Mouse (Mus musculus) duodenum, adult 2 months (tissue): ENCODE data around the gene Terb1. TPM values are rescaled to one million over a fixed set of nuclear protein-coding genes. Genes with fewer than 3 reads are reported as not detected.

Source experiments
- polyA plus RNA-seq: library from polyadenylated mRNA; depleted of rRNA; stranded (reverse); fragments of >200 nt; gene quantifications from 2 replicates; pipeline ENCODE4 v1.2.3, GENCODE M21; 2012; ENCODE audit warnings: low replicate concordance; rRNA removed

Gene Terb1
- polyA plus RNA-seq: 0.05 and 0.09 TPM in 2 replicates

DNA sequence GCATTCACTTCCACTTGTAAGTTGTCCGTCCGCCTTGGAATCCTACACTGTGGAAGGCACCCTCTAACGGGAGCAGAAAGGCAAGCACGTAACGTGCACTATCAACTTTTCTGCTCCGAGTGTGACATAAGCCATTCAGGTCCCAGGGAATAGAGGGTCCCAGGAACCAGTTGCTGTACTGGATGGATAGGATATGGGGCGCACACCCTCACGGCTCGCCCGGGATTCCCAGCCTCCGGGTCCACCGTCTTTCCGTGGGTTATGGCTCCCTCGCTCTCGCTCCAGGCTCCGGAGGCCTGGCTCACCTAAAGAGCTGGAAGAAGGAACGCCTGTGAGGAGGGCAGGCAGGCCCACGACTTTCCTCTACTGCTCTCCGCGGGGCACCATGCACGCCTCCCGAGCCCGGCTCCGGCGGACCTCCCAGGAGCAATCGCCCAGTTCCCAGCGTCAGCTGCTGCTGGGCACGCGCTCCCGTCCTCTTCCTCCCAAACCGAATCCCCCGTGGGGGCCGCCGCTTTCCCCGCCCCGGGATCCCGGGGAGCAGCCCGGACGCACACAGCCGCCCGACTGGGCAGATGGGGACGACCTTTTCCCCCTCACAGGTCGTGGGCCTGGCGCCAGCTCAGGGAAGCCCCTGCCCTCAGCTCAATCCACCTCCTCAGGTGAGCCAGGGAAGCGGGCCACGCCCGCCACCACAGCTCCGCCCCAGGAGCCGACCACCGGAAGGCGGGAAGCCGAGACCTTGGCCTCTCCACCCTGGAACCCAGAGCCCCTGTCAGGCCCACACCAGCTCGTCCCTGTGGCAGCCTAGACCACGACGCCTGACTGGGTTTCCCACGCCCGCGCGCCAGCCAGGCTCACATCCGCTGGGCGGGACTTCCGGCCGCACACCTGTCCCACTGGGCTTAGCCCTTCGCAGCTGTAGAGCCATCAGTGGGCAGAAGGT, at the start of gene Terb1:
TSS of gene Terb1 (minus strand) at position 850 of the 946 bp plus-strand sequence.

DNA sequence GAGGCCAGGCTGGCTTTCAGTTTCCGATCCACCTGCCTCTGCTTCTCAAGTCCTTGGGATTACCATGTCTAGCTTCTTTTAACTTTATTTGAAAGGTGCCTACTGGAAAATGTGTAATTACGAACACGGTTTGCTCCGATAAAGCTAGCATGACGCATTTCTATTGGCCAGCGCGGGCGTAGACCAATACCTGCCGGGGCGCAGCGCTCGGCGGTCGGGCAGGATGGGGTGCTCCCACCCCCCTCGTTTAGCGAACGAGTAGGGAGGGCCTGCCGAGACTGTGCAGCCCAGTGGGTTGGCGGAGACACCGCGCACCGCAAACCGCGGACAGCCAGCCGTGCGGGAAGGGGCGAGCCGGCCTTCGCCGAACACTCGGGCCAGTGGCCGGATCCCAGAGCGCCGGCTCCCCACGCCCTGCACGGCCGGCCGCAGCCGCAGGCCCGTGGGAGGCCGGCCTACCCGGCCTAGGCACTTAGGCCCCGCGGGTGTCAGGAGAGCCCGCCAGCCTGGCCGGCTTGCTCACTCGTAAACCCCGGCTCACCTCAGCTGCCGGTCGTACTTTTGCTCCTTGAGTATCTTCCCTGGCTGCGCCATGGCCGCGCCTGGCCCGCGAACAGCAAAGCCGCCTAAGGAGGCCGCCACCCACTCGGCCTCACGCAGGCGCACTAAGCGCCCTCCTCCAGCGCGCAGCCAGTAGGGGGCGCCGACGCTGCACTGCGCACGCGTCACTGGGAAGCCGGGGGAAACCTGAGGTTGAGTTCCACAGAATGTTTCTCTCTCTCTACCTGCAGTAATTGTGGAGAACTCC, 24.5 kb upstream of the Terb1 start, which contains the start of the genes Nae1 and Car7:
TSS of gene Nae1 (minus strand) at position 667 of the 808 bp plus-strand sequence.
TSS of gene Car7 (plus strand) at position 719 of the 808 bp plus-strand sequence.

DNA sequence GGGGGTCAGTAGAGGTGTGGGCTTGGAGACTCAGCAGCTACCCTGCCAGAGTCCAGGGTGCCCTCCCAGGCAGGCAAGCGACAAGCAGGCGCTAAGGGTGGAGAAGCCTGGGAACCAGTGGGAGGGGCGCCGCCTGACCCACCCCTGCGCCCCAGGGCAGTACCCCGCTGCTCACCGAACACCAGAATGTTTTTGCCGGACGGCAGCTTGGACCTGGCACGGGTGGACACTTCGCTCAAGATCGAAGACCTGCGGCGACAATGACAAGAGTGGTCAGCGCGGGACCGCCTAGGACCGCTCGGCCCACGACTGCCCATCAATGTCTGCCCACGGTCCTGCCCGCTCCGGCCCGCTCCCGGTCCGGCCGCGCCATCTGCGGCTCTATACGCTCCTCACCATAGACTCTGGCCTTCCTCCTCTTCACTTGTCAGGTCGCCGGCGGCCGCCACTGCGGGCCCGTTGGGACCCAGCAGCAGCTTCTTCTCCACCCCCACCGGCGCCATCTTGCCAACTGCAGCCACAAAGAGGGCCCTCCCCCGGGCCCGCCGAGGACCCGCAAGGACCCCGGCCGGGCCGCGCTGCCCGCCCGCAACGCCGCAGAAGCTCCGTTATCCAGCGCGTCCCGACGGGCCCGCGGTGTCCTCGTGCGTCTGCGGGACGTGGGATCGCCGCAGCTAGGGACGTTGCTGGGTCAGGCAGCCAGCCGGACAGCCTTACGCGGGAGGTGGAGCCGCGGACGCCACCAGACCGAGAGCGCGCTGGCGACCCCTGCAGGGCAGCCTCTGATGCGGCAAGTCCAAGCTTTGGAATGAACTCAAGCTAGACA, 67.2 kb downstream of the Terb1 start, which contains the start of gene Dync1li2:
TSS of gene Dync1li2 (minus strand) at position 749 of the 826 bp plus-strand sequence.

Other genes starting within 250 kb of the Terb1 start
- not detected in 2 replicates for gene Cmtm2a, start 216.7 kb downstream of the Terb1 start, polyA plus RNA-seq
- gene Gm45711, start 199.8 kb downstream of the Terb1 start, polyA plus RNA-seq: not detected in 2 replicates
- 0.05 TPM in 1 of 2 replicates, not detected in the other for gene Cmtm1, start 199.8 kb downstream of the Terb1 start, polyA plus RNA-seq
- not detected in 2 replicates for gene Gm11020, start 188.3 kb downstream of the Terb1 start, polyA plus RNA-seq
- not detected in 2 replicates for gene Cmtm2b, start 187.7 kb downstream of the Terb1 start, polyA plus RNA-seq
- gene Cmtm3, start 170.5 kb downstream of the Terb1 start, polyA plus RNA-seq: 24.7 and 28.7 TPM in 2 replicates
- gene Cmtm4, start 114.1 kb downstream of the Terb1 start, polyA plus RNA-seq: 17.6 and 17.7 TPM in 2 replicates
- 2.6 and 4.9 TPM in 2 replicates for gene Dync1li2, start 66.9 kb downstream of the Terb1 start, polyA plus RNA-seq
- gene Nae1, start 24.7 kb upstream of the Terb1 start, polyA plus RNA-seq: 1.1 and 1.9 TPM in 2 replicates
- 2.2 and 3.5 TPM in 2 replicates for gene Car7, start 24.8 kb upstream of the Terb1 start, polyA plus RNA-seq
- gene Pdp2, start 81.5 kb upstream of the Terb1 start, polyA plus RNA-seq: 2.3 and 4.1 TPM in 2 replicates
- not detected in 2 replicates for gene Cdh16, start 114.5 kb upstream of the Terb1 start, polyA plus RNA-seq
- 5.5 TPM in 2 replicates for gene Rrad, start 121.4 kb upstream of the Terb1 start, polyA plus RNA-seq
- gene Ciao2b, start 132.1 kb upstream of the Terb1 start, polyA plus RNA-seq: 31.2 and 56.2 TPM in 2 replicates
- 261 and 444 TPM in 2 replicates for gene Ces2a, start 224.1 kb upstream of the Terb1 start, polyA plus RNA-seq